ENCODE assay signal across 10 mouse cellular contexts in the genomic region with DNA sequence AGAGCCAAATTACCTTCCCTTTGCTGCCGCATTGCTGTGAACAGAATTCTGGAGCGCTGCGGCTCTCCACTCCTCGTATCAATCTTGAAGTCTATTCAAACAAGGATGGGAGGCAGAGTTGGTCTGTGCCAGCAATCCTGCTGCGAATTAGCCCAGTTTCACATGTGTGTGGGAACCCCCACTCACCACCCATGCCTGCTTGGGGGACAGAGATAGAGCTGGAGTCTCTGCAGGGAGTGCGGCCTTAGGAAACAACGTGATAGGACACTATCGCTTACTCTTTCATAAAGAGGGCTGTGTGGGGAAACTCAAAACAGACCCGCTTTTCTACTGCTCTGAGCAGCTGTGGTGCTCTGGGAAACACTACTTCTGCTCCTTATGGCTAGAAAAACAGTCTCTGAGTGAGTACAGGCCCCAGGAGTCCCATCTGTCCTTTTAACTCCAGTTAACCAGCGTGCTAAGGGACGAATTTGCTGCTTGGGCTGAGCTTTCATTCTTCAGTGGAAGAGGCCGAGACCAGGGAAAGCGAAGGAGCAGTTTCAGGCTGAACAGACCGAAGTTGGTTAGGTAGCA.
DNase-seq lines count a peak whose midpoint lies in the region; ATAC-seq lines count a peak whose summit lies in the region.
"Had no signal": no experiment of that assay in that cellular context is flagged by ENCODE, and none has a peak within 500 bp of the region (broad histone marks: within the 10 kb centered on the region; RNA-seq: fewer than 3 reads in every experiment).

No protein-coding gene starts in this region.

- H3K4me2 ChIP-seq in embryonic facial prominence, embryonic 12.5 days (replicated peaks): no peak overlapping the region
- no peak overlapping the region for H3K4me2 ChIP-seq in neural tube, embryonic 11.5 days (ENCODE audit: low read depth)
- H3K4me2 ChIP-seq: lung, embryonic 14.5 days had no signal

- H3K27me3 ChIP-seq in embryonic facial prominence, embryonic 12.5 days: no peaks in the 10 kb centered on the region
- H3K27me3 ChIP-seq in neural tube, embryonic 11.5 days (ENCODE audit: control insufficient read depth, insufficient read depth, low read length): no peaks in the 10 kb centered on the region

- DNase-seq in embryo, embryonic 10 days (ENCODE audit: low spot score): peak; percentile 18
- DNase-seq in embryo, embryonic 9.5 days (ENCODE audit: extremely low spot score): no peak
- DNase-seq in left cerebral cortex, postnatal 4 days: peak; percentile 37
- no peak for DNase-seq in left cerebral cortex, adult 18-20 months (ENCODE audit: low spot score in 2 of 2)
- peak; percentile 43 for DNase-seq in neural tube, embryonic 11.5 days (ENCODE audit: low spot score)
- no peak for DNase-seq in kidney, postnatal 4 days
- DNase-seq: kidney, postnatal 10 days; lung, embryonic 14.5 days had no signal

- H3K27ac ChIP-seq in embryonic facial prominence, embryonic 12.5 days: peak overlapping the region; percentile 70
- no peak overlapping the region for H3K27ac ChIP-seq in neural tube, embryonic 11.5 days (ENCODE audit: low read depth, low read length)

- 50% methylated on average over 14 of the region's 14 CpGs for WGBS in embryonic facial prominence, embryonic 12.5 days
- 54% methylated on average over 14 of the region's 14 CpGs for WGBS in neural tube, embryonic 11.5 days

- H3K36me3 ChIP-seq in embryonic facial prominence, embryonic 12.5 days: no peaks in the 10 kb centered on the region
- H3K36me3 ChIP-seq in neural tube, embryonic 11.5 days (ENCODE audit: control insufficient read depth, insufficient read depth, low read length): no peaks in the 10 kb centered on the region

- intact Hi-C loops in left cerebral cortex, postnatal 4 days (cut with DNase I): no loop called here

- H3K9ac ChIP-seq in embryonic facial prominence, embryonic 12.5 days: no peak overlapping the region
- H3K9ac ChIP-seq in neural tube, embryonic 11.5 days (ENCODE audit: low read length): no peak overlapping the region
- H3K9ac ChIP-seq: lung, embryonic 14.5 days had no signal

- no peaks in the 10 kb centered on the region for H3K9me3 ChIP-seq in embryonic facial prominence, embryonic 12.5 days
- H3K9me3 ChIP-seq in neural tube, embryonic 11.5 days (ENCODE audit: control insufficient read depth, low read length): no peaks in the 10 kb centered on the region

- no peak overlapping the region for H3K4me3 ChIP-seq in embryonic facial prominence, embryonic 12.5 days
- H3K4me3 ChIP-seq in neural tube, embryonic 11.5 days (ENCODE audit: low read depth, low read length): no peak overlapping the region

- H3K4me1 ChIP-seq in embryonic facial prominence, embryonic 12.5 days: peaks cover 6% of the 10 kb centered on the region; the same call in 1 of the 2 replicates
- H3K4me1 ChIP-seq in neural tube, embryonic 11.5 days (ENCODE audit: control insufficient read depth, insufficient read depth, low read length): no peaks in the 10 kb centered on the region

- no peak for ATAC-seq in embryonic facial prominence, embryonic 12.5 days (ENCODE audit: insufficient number of reproducible peaks, insufficient read depth, low FRiP score, low TSS enrichment)
- ATAC-seq in neural tube, embryonic 11.5 days (ENCODE audit: insufficient read depth, low FRiP score, low TSS enrichment): no peak
- no peak for ATAC-seq in erythroid progenitor cell, adult 5-6 weeks (replicated peaks; ENCODE audit: low FRiP score, poor library complexity, severe bottlenecking)

Comparison
In these comparisons a context has a peak if more than half of its experiments do, and no peak if none do; other contexts are left out.
1. DNase-seq: peak in embryo, embryonic 10 days (single experiment), left cerebral cortex, postnatal 4 days (single experiment) and neural tube, embryonic 11.5 days (single experiment); none in embryo, embryonic 9.5 days (single experiment), left cerebral cortex, adult 18-20 months (0 of 2) and kidney, postnatal 4 days (0 of 2).